Mouse (Mus musculus) midbrain, embryonic 12.5 days (tissue): ENCODE data around the gene Rxrb. TPM values are rescaled to one million over a fixed set of nuclear protein-coding genes. Genes with fewer than 3 reads are reported as not detected.

Experiments used
- ATAC-seq: fragments of 200-750 bp; cut with Nextera tagmentation; 2 replicates; pipeline ENCODE4 v1.8.0; 2017; ENCODE audit warnings: low read depth, moderate TSS enrichment, moderate library complexity; ENCODE audit not compliant: low FRiP score
- H3K27ac ChIP-seq: fragments of 300-500 bp; sonication (generic); replicated peaks from 2 replicates; pipeline ENCODE4 v1.5.1; 2016; ENCODE audit warnings: mild to moderate bottlenecking
- H3K27me3 ChIP-seq: fragments of 300-500 bp; sonication (generic); 2 replicates; pipeline ENCODE4 v1.6.1; 2016; ENCODE audit warnings: mild to moderate bottlenecking
- H3K36me3 ChIP-seq: fragments of 300-500 bp; sonication (generic); 2 replicates; pipeline ENCODE4 v1.6.1; 2016
- H3K4me1 ChIP-seq: fragments of 300-500 bp; sonication (generic); 2 replicates; pipeline ENCODE4 v1.6.1; 2016
- H3K4me2 ChIP-seq: fragments of 300-500 bp; sonication (generic); replicated peaks from 2 replicates; pipeline ENCODE4 v1.6.1; 2016; ENCODE audit warnings: mild to moderate bottlenecking, moderate library complexity
- H3K4me3 ChIP-seq: fragments of 300-500 bp; sonication (generic); 2 replicates; pipeline ENCODE4 v1.5.1; 2016; ENCODE audit warnings: mild to moderate bottlenecking
- H3K9ac ChIP-seq: fragments of 300-500 bp; sonication (generic); replicated peaks from 2 replicates; pipeline ENCODE4 v1.6.1; 2016; ENCODE audit warnings: mild to moderate bottlenecking, moderate library complexity
- H3K9me3 ChIP-seq: fragments of 300-500 bp; sonication (generic); 2 replicates; pipeline ENCODE4 v1.6.1; 2016; ENCODE audit warnings: mild to moderate bottlenecking
- WGBS: fragments of 180-500 bp; shearing (Covaris S2); methylation state at CpG from one replicate; pipeline ENCODE4 v1.1.7; 2016; 5-methylcytosine and 5-hydroxymethylcytosine counted together
- polyA plus RNA-seq: library from polyadenylated mRNA; unstranded; fragments of >200 nt; fragmentation: Nextera tagmentation; extraction: Ambion mirVana; gene quantifications from 2 replicates; pipeline ENCODE4 v1.2.1, GENCODE M21; 2016

Rxrb gene
- polyA plus RNA-seq, 1 experiment from 2014 or later, result 68.4 TPM

DNA sequence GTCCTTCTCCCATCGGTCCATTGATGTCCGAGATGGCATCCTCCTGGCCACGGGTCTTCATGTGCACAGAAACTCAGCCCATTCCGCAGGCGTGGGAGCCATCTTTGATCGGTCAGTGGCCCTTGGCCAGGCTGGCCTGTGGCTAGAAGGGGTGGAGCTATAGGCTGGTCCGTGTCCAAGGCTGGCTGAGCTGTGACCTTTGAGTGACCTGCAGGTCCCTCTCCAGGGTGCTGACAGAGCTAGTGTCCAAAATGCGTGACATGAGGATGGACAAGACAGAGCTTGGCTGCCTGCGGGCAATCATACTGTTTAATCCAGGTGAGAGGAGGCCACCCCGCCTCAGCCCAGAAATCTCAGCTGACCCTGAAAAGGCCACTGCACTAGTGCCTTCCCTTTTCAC is 5.0 kb downstream of the Rxrb start:
- Histone ChIP-seq H3K27me3 (peaks cover 19% of the 10 kb centered on the region), H3K4me1 (peaks cover 51% of the 10 kb centered on the region), H3K4me3 (no peak overlapping the region), H3K36me3 (peaks cover 43% of the 10 kb centered on the region), H3K4me2 (no peak overlapping the region), H3K9ac (no peak overlapping the region), H3K9me3 (no peaks in the 10 kb centered on the region), H3K27ac (no peak overlapping the region)
- no peak for ATAC-seq
- WGBS, result 81% methylated on average over 10 of the region's 10 CpGs

DNA sequence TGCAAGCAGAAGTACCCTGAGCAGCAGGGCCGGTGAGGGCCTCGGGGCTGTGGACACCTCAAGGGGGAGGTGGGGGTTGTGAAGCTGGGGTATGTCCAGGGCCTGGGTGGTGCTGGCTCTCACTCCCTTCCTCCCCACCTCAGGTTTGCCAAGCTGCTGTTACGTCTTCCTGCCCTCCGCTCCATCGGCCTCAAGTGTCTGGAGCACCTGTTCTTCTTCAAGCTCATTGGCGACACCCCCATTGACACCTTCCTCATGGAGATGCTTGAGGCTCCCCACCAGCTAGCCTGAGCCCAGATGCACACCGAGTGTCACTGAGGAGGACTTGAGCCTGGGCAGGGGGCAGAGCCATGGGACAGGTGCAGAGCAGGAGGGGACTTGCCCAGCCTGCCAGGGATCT is 5.6 kb downstream of the Rxrb start:
- Histone ChIP-seq H3K36me3 (peaks cover 43% of the 10 kb centered on the region), H3K4me3 (no peak overlapping the region), H3K27me3 (peaks cover 22% of the 10 kb centered on the region), H3K4me1 (peaks cover 51% of the 10 kb centered on the region), H3K9me3 (no peaks in the 10 kb centered on the region), H3K4me2 (no peak overlapping the region), H3K9ac (no peak overlapping the region), H3K27ac (no peak overlapping the region)
- ATAC-seq, result no peak
- WGBS, result 91% methylated on average over 7 of the region's 7 CpGs

DNA sequence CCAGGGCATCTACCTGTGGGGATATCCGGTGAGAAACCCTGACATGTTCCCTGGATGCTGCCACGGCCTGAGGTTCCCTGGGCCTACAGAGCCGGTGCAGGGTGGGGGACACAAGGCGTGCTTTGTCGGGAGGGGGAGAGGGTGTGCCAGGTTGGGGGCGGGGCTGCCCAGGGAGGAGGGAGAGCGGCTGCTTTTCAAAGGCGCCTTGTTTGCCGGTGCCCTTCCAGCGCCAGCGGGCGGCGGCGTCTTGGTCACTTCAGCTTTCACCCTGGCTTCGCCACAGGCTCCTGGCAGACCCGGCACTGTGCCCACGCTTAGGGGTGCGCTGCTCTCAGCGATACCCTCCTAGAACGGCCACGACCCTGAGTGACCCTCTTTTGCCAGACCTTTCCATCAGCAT is 6.8 kb downstream of the Rxrb start:
- Histone ChIP-seq H3K27ac (no peak overlapping the region), H3K9ac (peak overlapping the region; percentile 35), H3K4me3 (peak overlapping the region; percentile 19; the same call in 1 of the 2 replicates), H3K9me3 (no peaks in the 10 kb centered on the region), H3K4me2 (peak overlapping the region; percentile 47), H3K36me3 (peaks cover 43% of the 10 kb centered on the region), H3K27me3 (peaks cover 22% of the 10 kb centered on the region), H3K4me1 (peaks cover 40% of the 10 kb centered on the region)
- ATAC-seq, result peak; percentile 54
- WGBS, result 17% methylated on average over 19 of the region's 21 CpGs

DNA sequence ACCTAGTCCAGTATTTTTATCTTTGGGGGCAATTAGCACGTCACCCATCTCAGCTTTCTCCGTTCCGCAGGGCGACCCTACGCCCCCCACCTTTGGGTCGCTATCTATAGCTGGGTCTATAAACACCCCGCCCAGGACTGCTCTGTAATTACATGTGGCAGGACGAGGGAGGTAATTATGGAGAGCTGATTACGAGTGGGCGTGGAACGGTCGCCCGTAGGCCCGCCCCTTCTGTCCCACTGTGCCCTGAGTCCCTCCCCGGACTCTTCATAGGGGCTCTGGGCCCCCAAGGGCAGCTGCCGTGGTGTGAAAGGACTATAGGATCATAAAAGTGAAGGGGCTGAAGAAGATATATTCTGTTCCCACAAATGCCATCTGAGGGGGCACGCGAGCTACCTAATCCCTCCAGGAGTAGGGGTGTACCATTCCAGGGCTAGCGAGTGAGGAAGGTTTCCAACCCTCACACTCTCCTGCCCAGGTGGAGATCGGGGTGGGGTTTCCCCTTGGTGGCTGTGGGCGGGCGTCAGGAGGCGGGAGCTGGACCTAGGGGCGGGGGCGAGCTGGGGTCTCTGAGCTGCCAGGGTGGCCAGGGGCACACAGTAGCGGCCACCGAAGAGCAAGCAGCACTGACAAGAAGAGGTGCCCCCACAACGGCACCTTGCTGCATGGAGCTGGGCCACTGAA is 7.4 kb downstream of the Rxrb start, which contains the start of gene Col11a2:
Col11a2 (plus strand) TSS at position 560 of the 684 bp plus-strand sequence.
- ATAC-seq, result peak; percentile 67
- WGBS, result 9% methylated on average over 28 of the region's 28 CpGs
- H3K9ac ChIP-seq, result peak within 1 kb of the TSS; percentile 35
- peak within 1 kb of the TSS; percentile 19 for H3K4me3 ChIP-seq
- peaks cover 36% of the 10 kb centered on the region for H3K4me1 ChIP-seq
- H3K9me3 ChIP-seq, result no peaks in the 10 kb centered on the region
- no peak within 1 kb of the TSS for H3K27ac ChIP-seq
- H3K27me3 ChIP-seq, result peaks cover 22% of the 10 kb centered on the region
- peak within 1 kb of the TSS; percentile 47 for H3K4me2 ChIP-seq
- peaks cover 38% of the 10 kb centered on the region for H3K36me3 ChIP-seq

DNA sequence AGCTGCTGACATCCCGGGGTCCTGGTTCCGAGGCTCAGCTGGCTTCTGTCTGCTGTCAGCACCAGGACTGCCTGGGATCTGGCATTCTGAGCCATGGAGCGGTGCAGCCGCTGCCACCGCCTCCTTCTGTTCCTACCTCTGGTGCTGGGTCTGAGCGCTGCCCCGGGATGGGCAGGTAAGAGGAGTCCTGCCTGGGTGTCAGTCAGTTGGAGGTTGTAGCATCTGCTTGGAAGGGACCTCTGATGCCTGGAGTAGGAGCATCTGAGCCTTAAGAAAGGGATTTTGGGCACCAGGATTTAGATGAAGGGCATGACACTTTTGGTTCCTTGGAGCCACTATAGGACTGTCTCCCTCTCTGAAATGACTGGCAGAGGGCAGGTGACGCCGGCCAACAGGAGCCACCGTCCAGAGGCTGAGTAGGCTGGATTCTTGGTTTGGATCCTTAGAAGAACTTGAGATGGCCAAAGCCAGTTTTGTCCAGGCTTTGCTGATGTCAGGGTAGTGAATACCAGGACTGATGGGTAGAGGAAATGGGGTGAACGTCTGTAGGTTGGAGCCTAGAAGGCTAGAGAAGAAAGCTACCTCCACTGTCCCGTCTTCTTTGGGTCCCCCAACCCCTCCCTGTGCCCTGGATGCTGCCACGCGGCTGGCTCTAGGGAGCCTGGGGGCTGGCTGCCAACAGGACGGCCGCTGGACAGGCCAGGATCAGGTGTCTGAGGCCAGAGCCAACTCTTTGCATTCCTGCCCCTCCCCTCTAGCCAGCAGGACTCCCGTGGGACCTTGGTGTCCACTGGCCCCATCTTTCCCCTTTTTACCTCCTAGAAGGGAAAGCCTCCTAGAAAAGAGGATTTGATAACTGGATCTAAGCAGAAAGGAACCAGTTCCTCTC is 8.2 kb downstream of the Rxrb start:
- Histone ChIP-seq H3K9me3 (no peaks in the 10 kb centered on the region), H3K4me1 (peaks cover 35% of the 10 kb centered on the region), H3K27ac (no peak overlapping the region), H3K27me3 (peaks cover 22% of the 10 kb centered on the region), H3K36me3 (peaks cover 31% of the 10 kb centered on the region), H3K4me2 (peak overlapping the region; percentile 47), H3K9ac (peak overlapping the region; percentile 35), H3K4me3 (peak overlapping the region; percentile 19)
- no peak for ATAC-seq
- WGBS, result 36% methylated on average over 17 of the region's 17 CpGs

DNA sequence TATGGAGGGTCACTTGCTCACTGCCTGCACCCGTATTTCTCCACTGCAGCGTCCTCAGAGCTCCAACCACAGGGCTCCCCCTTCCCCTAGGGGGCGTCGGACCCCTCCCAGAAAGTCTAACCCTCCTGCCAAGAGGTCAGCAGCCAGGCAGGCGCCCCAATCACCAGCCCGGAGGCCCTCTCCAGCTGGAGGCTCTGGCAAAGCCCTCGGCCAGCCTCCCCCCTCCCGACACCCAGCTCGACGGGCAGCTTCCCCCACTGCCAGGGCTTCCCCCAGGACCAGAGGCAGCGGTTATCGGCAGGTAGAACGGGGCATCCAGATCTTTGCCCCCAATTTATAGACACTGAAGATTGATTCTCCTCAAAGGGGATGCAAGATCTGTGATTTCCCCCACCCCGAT is 14.3 kb downstream of the Rxrb start:
- H3K27me3 ChIP-seq, result peaks cover 9% of the 10 kb centered on the region; the same call in 1 of the 2 replicates
- WGBS, result 81% methylated on average over 14 of the region's 14 CpGs
- H3K4me2 ChIP-seq, result no peak overlapping the region
- no peaks in the 10 kb centered on the region for H3K36me3 ChIP-seq
- H3K27ac ChIP-seq, result no peak overlapping the region
- H3K4me3 ChIP-seq, result no peak overlapping the region
- no peak overlapping the region for H3K9ac ChIP-seq
- no peaks in the 10 kb centered on the region for H3K9me3 ChIP-seq
- H3K4me1 ChIP-seq, result peaks cover 1% of the 10 kb centered on the region
- ATAC-seq, result no peak

DNA sequence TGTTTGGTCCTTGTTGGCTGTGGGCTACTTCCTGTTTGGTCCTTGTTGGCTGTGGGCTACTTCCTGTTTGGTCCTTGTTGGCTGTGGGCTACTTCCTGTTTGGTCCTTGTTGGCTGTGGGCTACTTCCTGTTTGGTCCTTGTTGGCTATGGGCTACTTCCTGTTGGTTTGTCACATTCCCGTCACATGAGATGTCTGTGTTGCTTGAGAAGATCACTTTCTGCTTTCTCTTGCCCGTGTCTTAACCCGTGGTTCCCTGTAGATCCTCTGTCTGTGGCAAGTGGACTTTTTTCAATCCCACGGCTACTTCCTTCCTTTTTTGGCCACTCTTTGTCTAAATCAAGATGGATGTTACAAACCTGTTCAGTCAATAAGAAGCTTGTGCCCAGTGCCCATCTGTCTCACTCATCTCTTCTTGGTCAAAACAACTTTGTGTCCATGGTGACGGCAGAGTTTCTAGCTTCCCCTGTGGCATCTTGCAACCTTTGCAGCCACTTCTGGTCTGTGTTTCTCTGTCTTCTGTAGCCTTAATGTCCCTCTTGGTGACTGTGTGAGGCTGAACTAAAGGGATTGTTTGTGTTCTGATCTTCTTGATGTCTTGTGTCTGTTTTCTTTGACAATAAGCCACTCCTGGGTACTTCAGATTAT is 15.9 kb downstream of the Rxrb start:
- no peaks in the 10 kb centered on the region for H3K9me3 ChIP-seq
- H3K4me3 ChIP-seq, result no peak overlapping the region
- no peak for ATAC-seq
- H3K4me1 ChIP-seq, result no peaks in the 10 kb centered on the region
- no peaks in the 10 kb centered on the region for H3K36me3 ChIP-seq
- H3K9ac ChIP-seq, result no peak overlapping the region
- no peak overlapping the region for H3K27ac ChIP-seq
- no peaks in the 10 kb centered on the region for H3K27me3 ChIP-seq
- WGBS, result 97% methylated on average over 5 of the region's 5 CpGs
- no peak overlapping the region for H3K4me2 ChIP-seq

DNA sequence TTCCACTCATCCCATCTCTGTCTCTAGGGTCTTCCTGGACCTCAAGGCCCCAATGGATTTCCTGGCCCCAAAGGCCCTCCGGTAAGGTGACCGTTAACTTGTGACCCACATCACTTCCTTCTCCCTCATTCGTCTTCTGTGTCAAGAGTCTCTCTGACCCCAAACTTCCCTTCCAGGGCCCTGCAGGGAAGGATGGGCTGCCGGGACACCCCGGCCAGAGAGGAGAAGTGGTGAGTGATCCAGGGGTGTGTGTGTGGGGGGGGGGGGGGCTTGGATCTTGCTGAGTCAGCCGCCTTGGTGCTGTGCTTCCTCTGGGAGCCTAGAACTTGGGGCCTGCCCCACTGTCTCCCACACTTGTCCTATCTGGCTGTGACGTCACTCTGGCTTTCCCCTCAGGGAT is 25.6 kb downstream of the Rxrb start:
- no peak for ATAC-seq
- Histone ChIP-seq H3K9ac (no peak overlapping the region), H3K36me3 (peaks cover 23% of the 10 kb centered on the region; the same call in 1 of the 2 replicates), H3K27me3 (no peaks in the 10 kb centered on the region), H3K4me1 (no peaks in the 10 kb centered on the region), H3K4me3 (no peak overlapping the region), H3K27ac (no peak overlapping the region), H3K9me3 (no peaks in the 10 kb centered on the region), H3K4me2 (no peak overlapping the region)
- 88% methylated on average over 7 of the region's 7 CpGs for WGBS

DNA sequence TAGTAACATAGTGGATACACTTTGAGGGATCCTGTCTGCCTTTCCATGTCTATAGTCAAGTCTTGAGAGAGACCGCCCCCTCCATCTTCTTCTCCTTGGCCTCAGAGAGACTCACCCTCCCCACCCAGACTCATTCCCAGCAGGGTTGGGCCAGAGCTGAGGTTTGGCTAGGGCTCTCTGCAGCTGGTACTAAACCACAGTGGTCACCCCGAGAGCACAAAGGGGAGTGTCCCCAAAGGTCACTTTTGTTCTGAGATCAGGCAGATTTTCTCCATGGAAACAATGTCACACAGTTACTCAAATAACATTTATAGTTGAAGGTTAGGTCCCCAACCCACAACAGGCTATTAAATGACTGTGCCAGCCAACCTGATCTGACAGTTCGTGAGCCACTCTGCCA is 37.3 kb downstream of the Rxrb start:
- WGBS, result 49% methylated on average over 3 of the region's 3 CpGs
- no peak overlapping the region for H3K27ac ChIP-seq
- H3K9ac ChIP-seq, result no peak overlapping the region
- H3K27me3 ChIP-seq, result no peaks in the 10 kb centered on the region
- H3K4me3 ChIP-seq, result no peak overlapping the region
- H3K4me2 ChIP-seq, result no peak overlapping the region
- H3K4me1 ChIP-seq, result no peaks in the 10 kb centered on the region
- H3K9me3 ChIP-seq, result no peaks in the 10 kb centered on the region
- ATAC-seq, result no peak
- 0 out of 2 replicates have a peak, but pooled peaks cover 5% of the 10 kb centered on the region for H3K36me3 ChIP-seq

DNA sequence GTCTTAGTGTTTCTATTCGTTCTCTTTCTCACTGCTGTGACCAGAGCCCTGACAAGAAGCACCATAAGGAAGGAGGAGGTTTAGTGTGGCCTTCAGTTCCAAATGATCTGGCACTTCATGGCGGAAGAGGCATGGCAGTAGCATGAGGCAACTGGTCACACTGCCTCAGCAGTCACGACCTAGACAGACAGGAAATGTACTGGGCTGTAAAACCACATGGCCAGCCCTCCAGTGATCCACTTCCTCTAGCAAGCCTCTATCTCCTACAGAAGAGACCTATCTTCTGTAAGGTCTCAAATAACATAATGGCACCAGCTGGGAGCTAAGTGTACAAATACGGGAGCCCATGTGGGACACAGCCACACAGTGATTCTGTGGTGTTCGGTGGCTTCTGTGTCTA is 40.5 kb downstream of the Rxrb start:
- H3K36me3 ChIP-seq, result no peaks in the 10 kb centered on the region
- no peak overlapping the region for H3K4me3 ChIP-seq

DNA sequence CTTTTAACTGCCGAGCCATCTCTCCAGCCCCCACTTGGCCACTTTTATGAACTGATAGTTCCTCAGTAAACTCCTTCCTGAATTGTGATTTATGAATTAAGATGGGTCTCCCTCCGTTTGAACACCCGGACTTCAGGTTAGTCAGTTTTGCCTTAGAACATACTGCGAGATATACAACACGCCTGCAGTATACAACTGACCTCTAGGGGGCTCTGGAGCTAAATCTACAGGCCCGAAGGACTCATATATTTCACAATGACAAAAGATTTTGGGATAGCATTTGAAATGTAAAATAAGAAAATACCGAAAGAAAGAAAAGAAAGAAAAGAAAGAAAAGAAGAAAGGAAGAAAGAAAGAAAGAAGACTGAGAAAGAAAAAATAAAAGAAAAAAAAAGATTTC is 43.7 kb downstream of the Rxrb start:
- no peaks in the 10 kb centered on the region for H3K36me3 ChIP-seq
- H3K27ac ChIP-seq, result no peak overlapping the region
- no peak overlapping the region for H3K9ac ChIP-seq
- H3K9me3 ChIP-seq, result no peaks in the 10 kb centered on the region
- peaks cover 4% of the 10 kb centered on the region for H3K4me1 ChIP-seq
- peaks cover 23% of the 10 kb centered on the region for H3K27me3 ChIP-seq
- H3K4me2 ChIP-seq, result no peak overlapping the region
- ATAC-seq, result no peak
- WGBS, result 47% methylated on average over 7 of the region's 7 CpGs
- H3K4me3 ChIP-seq, result no peak overlapping the region

More for the DNA sequence above, 40.5 kb downstream of the Rxrb start:
- H3K27me3 ChIP-seq, result peaks cover 16% of the 10 kb centered on the region
- H3K4me1 ChIP-seq, result peaks cover 4% of the 10 kb centered on the region
- no peak overlapping the region for H3K9ac ChIP-seq
- WGBS, result 90% methylated on average over 5 of the region's 5 CpGs
- H3K9me3 ChIP-seq, result no peaks in the 10 kb centered on the region
- no peak overlapping the region for H3K4me2 ChIP-seq
- H3K27ac ChIP-seq, result no peak overlapping the region
- no peak for ATAC-seq

DNA sequence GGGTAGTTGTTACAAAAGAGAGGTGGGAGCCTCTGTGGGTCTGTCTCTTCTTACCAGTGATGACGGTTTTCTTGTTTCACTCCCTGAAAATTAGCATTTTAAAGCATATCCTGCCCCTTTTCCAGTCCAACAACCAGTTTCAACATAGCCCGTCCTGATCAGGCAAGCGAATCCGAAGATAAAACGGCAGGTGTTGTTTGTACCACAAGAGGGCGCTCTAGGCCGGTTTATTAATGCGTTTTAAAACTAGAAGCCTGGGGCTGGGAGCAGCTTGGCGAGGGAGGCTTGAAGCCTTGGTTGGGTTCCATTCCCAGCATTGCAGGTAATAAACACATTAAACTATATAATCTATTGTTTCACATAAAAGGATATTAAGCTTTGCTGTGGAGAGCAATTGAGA is 45.9 kb downstream of the Rxrb start:
- H3K27ac ChIP-seq, result no peak overlapping the region
- H3K9ac ChIP-seq, result no peak overlapping the region
- H3K27me3 ChIP-seq, result peaks cover 23% of the 10 kb centered on the region
- peaks cover 4% of the 10 kb centered on the region for H3K4me1 ChIP-seq
- H3K4me2 ChIP-seq, result no peak overlapping the region
- H3K4me3 ChIP-seq, result no peak overlapping the region
- H3K9me3 ChIP-seq, result no peaks in the 10 kb centered on the region
- no peak for ATAC-seq
- H3K36me3 ChIP-seq, result no peaks in the 10 kb centered on the region
- WGBS, result 2% methylated on average over 9 of the region's 9 CpGs
